Comparison of ENCODE assay signal across 12 mouse cellular contexts in the genomic region with DNA sequence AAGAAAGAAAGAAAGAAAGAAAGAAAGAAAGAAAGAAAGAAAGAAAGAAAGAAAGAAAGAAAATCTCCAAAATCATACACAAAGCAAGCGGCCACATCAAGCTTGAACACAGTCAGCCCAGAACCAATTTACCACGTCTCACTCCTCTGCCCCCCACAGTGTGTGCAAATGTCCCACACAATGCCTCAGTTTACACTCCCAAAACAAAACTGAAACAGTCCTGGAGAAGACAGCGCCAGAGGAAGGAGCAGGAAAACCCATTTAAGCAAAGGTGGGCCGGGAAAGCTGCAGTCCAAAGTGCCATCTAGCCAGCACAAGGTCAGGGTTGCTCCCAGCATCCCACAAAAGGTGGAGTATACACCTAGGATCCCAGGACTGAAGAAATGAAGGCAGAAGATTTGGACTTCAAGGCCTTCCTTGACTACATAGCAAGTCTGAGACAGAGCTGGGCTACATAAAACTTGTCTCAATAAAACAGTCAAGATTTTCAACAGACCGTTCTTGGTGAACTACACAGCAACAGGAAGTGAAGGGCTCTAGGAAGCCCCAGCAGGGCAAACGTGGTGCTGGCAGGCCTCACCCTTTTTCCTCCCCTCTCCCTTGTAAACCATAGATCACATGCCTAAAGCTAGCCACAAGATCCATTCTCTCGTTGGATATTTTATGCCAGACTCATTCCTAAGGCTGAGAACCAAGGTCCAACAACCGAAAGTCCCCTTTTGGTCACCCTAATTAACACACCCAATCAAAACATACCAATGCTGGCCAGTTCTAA. TPM values are rescaled to one million over a fixed set of nuclear protein-coding genes. Genes with fewer than 3 reads are reported as not detected.
DNase-seq lines count a peak whose midpoint lies in the region; ATAC-seq and TF ChIP-seq lines count a peak whose summit lies in the region.
"Had no signal": no experiment of that assay in that cellular context is flagged by ENCODE, and none has a peak within 500 bp of the region (broad histone marks: within the 10 kb centered on the region; RNA-seq: fewer than 3 reads in every experiment).

No protein-coding gene starts in this region.

- DNase-seq in thymus, adult 2 months = no peak
- DNase-seq in thymus, postnatal 36 days = no peak
- DNase-seq in Muller cell, postnatal 12 days (ENCODE audit: inconsistent ontology term) = peak; percentile 24
- DNase-seq in cerebellum, postnatal 36 days = no peak
- DNase-seq: heart, adult 2 months; kidney, postnatal 10 days; lung, adult 18-20 months had no signal

- H3K9me3 ChIP-seq in intestine, embryonic 16.5 days (ENCODE audit: control insufficient read depth, low read length) = no peaks in the 10 kb centered on the region
- no peaks in the 10 kb centered on the region for H3K9me3 ChIP-seq in stomach, embryonic 16.5 days (replicated peaks; ENCODE audit: control insufficient read depth, low read length)
- no peaks in the 10 kb centered on the region for H3K9me3 ChIP-seq in heart, embryonic 12.5 days (replicated peaks)
- H3K9me3 ChIP-seq: megakaryocyte, embryonic 14.5 days had no signal

- H3K36me3 ChIP-seq in thymus, adult 2 months (ENCODE audit: control insufficient read depth, insufficient read depth, low read length) = no peaks in the 10 kb centered on the region
- peaks cover 5% of the 10 kb centered on the region; the same call in 1 of the 2 replicates for H3K36me3 ChIP-seq in intestine, embryonic 16.5 days (ENCODE audit: control insufficient read depth, insufficient read depth, low read length)
- H3K36me3 ChIP-seq in stomach, embryonic 16.5 days (ENCODE audit: control insufficient read depth, insufficient read depth, low read length) = no peaks in the 10 kb centered on the region
- 0 out of 2 replicates have a peak, but pooled peaks cover 4% of the 10 kb centered on the region for H3K36me3 ChIP-seq in heart, embryonic 12.5 days

- no peaks in the 10 kb centered on the region for H3K27me3 ChIP-seq in thymus, adult 2 months (ENCODE audit: control insufficient read depth, insufficient read depth, low read length)
- H3K27me3 ChIP-seq in intestine, embryonic 16.5 days (replicated peaks; ENCODE audit: control insufficient read depth, insufficient read depth, low read length) = no peaks in the 10 kb centered on the region
- no peaks in the 10 kb centered on the region for H3K27me3 ChIP-seq in stomach, embryonic 16.5 days (ENCODE audit: control insufficient read depth, insufficient read depth, low read length)
- H3K27me3 ChIP-seq in heart, embryonic 12.5 days (replicated peaks) = 0 out of 2 replicates have a peak, but pooled peaks cover 5% of the 10 kb centered on the region

- H3K27ac ChIP-seq in thymus, adult 2 months (ENCODE audit: control insufficient read depth, insufficient read depth, low read length) = peak overlapping the region; percentile 31; the same call in 1 of the 2 replicates
- peak overlapping the region; percentile 63 for H3K27ac ChIP-seq in intestine, embryonic 16.5 days (ENCODE audit: low read length)
- H3K27ac ChIP-seq in stomach, embryonic 16.5 days (ENCODE audit: low read length) = peak overlapping the region; percentile 54
- H3K27ac ChIP-seq in heart, embryonic 12.5 days (ENCODE audit: poor library complexity, severe bottlenecking) = no peak overlapping the region
- H3K27ac ChIP-seq: heart, adult 2 months; hindbrain, embryonic 14.5 days had no signal

- 56% methylated on average over 8 of the region's 8 CpGs for WGBS in thymus, adult 2 months
- WGBS in intestine, embryonic 16.5 days = 41% methylated on average over 8 of the region's 8 CpGs
- WGBS in stomach, embryonic 16.5 days = 46% methylated on average over 8 of the region's 8 CpGs
- WGBS in heart, embryonic 12.5 days = 53% methylated on average over 8 of the region's 8 CpGs

- no peak overlapping the region for H3K4me3 ChIP-seq in thymus, adult 2 months (ENCODE audit: control insufficient read depth, insufficient read depth, low read length)
- no peak overlapping the region for H3K4me3 ChIP-seq in intestine, embryonic 16.5 days (ENCODE audit: low read length)
- H3K4me3 ChIP-seq in stomach, embryonic 16.5 days (replicated peaks; ENCODE audit: low read length) = no peak overlapping the region
- H3K4me3 ChIP-seq in heart, embryonic 12.5 days = no peak overlapping the region
- H3K4me3 ChIP-seq: heart, adult 2 months; megakaryocyte, embryonic 14.5 days had no signal

- no peak for TF ChIP-seq POLR2A in thymus, adult 2 months (IDR thresholded peaks at IDR 0.05; ENCODE audit: control insufficient read depth, extremely low read depth, insufficient read depth, low read length, poor library complexity)

- ATAC-seq in intestine, embryonic 16.5 days = peak; percentile 34; the same call in 1 of the 2 replicates
- ATAC-seq in stomach, embryonic 16.5 days (ENCODE audit: insufficient read depth, low FRiP score) = no peak
- no peak for ATAC-seq in heart, embryonic 12.5 days (ENCODE audit: insufficient number of reproducible peaks, low FRiP score)

- H3K4me1 ChIP-seq in thymus, adult 2 months (replicated peaks; ENCODE audit: control insufficient read depth, insufficient read depth, low read length) = peaks cover 10% of the 10 kb centered on the region
- H3K4me1 ChIP-seq in intestine, embryonic 16.5 days (ENCODE audit: control insufficient read depth, insufficient read depth, low read length) = peaks cover 10% of the 10 kb centered on the region
- peaks cover 13% of the 10 kb centered on the region; the same call in 1 of the 2 replicates for H3K4me1 ChIP-seq in stomach, embryonic 16.5 days (ENCODE audit: control insufficient read depth, insufficient read depth, low read length)
- H3K4me1 ChIP-seq in heart, embryonic 12.5 days (replicated peaks) = no peaks in the 10 kb centered on the region

- no peak for TF ChIP-seq CTCF in thymus, adult 2 months (IDR thresholded peaks at IDR 0.05; ENCODE audit: borderline replicate concordance, control insufficient read depth, extremely low read depth, insufficient read depth, low read length, poor library complexity)

- H3K4me2 ChIP-seq in intestine, embryonic 16.5 days (ENCODE audit: low read depth, low read length) = no peak overlapping the region; the same call in 1 of the 2 replicates
- no peak overlapping the region for H3K4me2 ChIP-seq in stomach, embryonic 16.5 days (ENCODE audit: low read depth, low read length)
- no peak overlapping the region for H3K4me2 ChIP-seq in heart, embryonic 12.5 days
- H3K4me2 ChIP-seq: hindbrain, embryonic 14.5 days had no signal

- H3K9ac ChIP-seq in intestine, embryonic 16.5 days (ENCODE audit: low read depth, low read length) = no peak overlapping the region
- no peak overlapping the region for H3K9ac ChIP-seq in stomach, embryonic 16.5 days (ENCODE audit: low read length)
- no peak overlapping the region for H3K9ac ChIP-seq in heart, embryonic 12.5 days
- H3K9ac ChIP-seq: hindbrain, embryonic 14.5 days had no signal

RNA-seq across cellular contexts. Expression of gene Zbtb8a, which starts 4.5 kb away (rescaled TPM):
- polyA plus RNA-seq in thymus, adult 2 months (2012; rRNA removed) = 3.3 and 3.6 TPM in 2 replicates
- 13.6 and 14.0 TPM in 2 replicates for polyA plus RNA-seq in intestine, embryonic 16.5 days (2015; fragmentation: Nextera tagmentation; extraction: Ambion mirVana)
- polyA plus RNA-seq in stomach, embryonic 16.5 days (2015; fragmentation: Nextera tagmentation; extraction: Ambion mirVana) = 17.4 and 19.2 TPM in 2 replicates
- 11.1 and 11.8 TPM in 2 replicates for polyA plus RNA-seq in heart, embryonic 12.5 days (2016; fragmentation: Nextera tagmentation; extraction: Ambion mirVana)

RNA-seq across cellular contexts. Expression of gene Zbtb8os, which starts 37.9 kb away (rescaled TPM):
- 14.3 and 14.4 TPM in 2 replicates for polyA plus RNA-seq in thymus, adult 2 months (2012; rRNA removed)
- 64.2 and 66.9 TPM in 2 replicates for polyA plus RNA-seq in intestine, embryonic 16.5 days (2015; fragmentation: Nextera tagmentation; extraction: Ambion mirVana)
- 44.4 and 46.6 TPM in 2 replicates for polyA plus RNA-seq in stomach, embryonic 16.5 days (2015; fragmentation: Nextera tagmentation; extraction: Ambion mirVana)
- 46.7 and 51.1 TPM in 2 replicates for polyA plus RNA-seq in heart, embryonic 12.5 days (2016; fragmentation: Nextera tagmentation; extraction: Ambion mirVana)

RNA-seq across cellular contexts. Expression of gene Rbbp4, which starts 38.2 kb away (rescaled TPM):
- 55.5 and 61.0 TPM in 2 replicates for polyA plus RNA-seq in thymus, adult 2 months (2012; rRNA removed)
- polyA plus RNA-seq in intestine, embryonic 16.5 days (2015; fragmentation: Nextera tagmentation; extraction: Ambion mirVana) = 271 and 297 TPM in 2 replicates
- 287 and 291 TPM in 2 replicates for polyA plus RNA-seq in stomach, embryonic 16.5 days (2015; fragmentation: Nextera tagmentation; extraction: Ambion mirVana)
- polyA plus RNA-seq in heart, embryonic 12.5 days (2016; fragmentation: Nextera tagmentation; extraction: Ambion mirVana) = 342 TPM in 2 replicates
